In genomic region chr11:105952911-105953386, GRCm38 (mm10) we compare ENCODE assay signal across 8 mouse cellular contexts. TPM values are rescaled to one million over a fixed set of nuclear protein-coding genes. Genes with fewer than 3 reads are reported as not detected.
A peak's percentile ranks its signal among the peaks of the same experiment; 100 is the strongest.
DNase-seq lines count a peak whose midpoint lies in the region; ATAC-seq and TF ChIP-seq lines count a peak whose summit lies in the region.

Gene Cyb561, minus strand, starts transcription at chr11:105953336.

- TF ChIP-seq POLR2A in cerebellum, adult 2 months (IDR thresholded peaks at IDR 0.05; ENCODE audit: borderline replicate concordance, insufficient read depth, low read length), result no peak

- no peaks in the 10 kb centered on the region for H3K9me3 ChIP-seq in ES-E14 (ENCODE audit: control insufficient read depth, insufficient read depth, low read depth, low read length)
- H3K9me3 ChIP-seq in forebrain, embryonic 14.5 days (replicated peaks; ENCODE audit: control insufficient read depth, low read length), result no peaks in the 10 kb centered on the region
- H3K9me3 ChIP-seq in limb, embryonic 10.5 days (replicated peaks), result no peaks in the 10 kb centered on the region

- no peak within 1 kb of the TSS for H3K4me3 ChIP-seq in cerebellum, adult 2 months (replicated peaks; ENCODE audit: insufficient read depth, low read depth, low read length)
- H3K4me3 ChIP-seq in ES-E14 (ENCODE audit: insufficient read depth in 1 of 2, low read depth in 1 of 2, low read length in 2 of 2, poor library complexity in 1 of 2, severe bottlenecking in 1 of 2), result no peak within 1 kb of the TSS
- H3K4me3 ChIP-seq in forebrain, embryonic 14.5 days (ENCODE audit: low read depth, low read length), result no peak within 1 kb of the TSS
- H3K4me3 ChIP-seq in limb, embryonic 10.5 days, result no peak within 1 kb of the TSS

- no peak for ATAC-seq in forebrain, embryonic 14.5 days
- ATAC-seq in megakaryocyte-erythroid progenitor cell, adult 5-6 weeks (replicated peaks; ENCODE audit: low FRiP score, low TSS enrichment, poor library complexity, severe bottlenecking), result no peak
- no peak for ATAC-seq in inflammation-experienced regulatory T-cells, adult 6 months

- WGBS in cerebellum, adult 2 months, result 86% methylated on average over 12 of the region's 12 CpGs
- 76% methylated on average over 12 of the region's 12 CpGs for WGBS in forebrain, embryonic 14.5 days
- 74% methylated on average over 12 of the region's 12 CpGs for WGBS in limb, embryonic 10.5 days

- no peaks in the 10 kb centered on the region for H3K4me1 ChIP-seq in cerebellum, adult 2 months (ENCODE audit: control insufficient read depth, insufficient read depth, low read length)
- H3K4me1 ChIP-seq in ES-E14 (ENCODE audit: control insufficient read depth in 2 of 2, insufficient read depth in 2 of 2, low read length in 2 of 2, poor library complexity in 1 of 2), result peaks cover 9 to 29% of the 10 kb centered on the region in 2 experiments; a peak in 3 of 4 replicates
- no peaks in the 10 kb centered on the region for H3K4me1 ChIP-seq in forebrain, embryonic 14.5 days (ENCODE audit: control insufficient read depth, insufficient read depth, low read length)
- H3K4me1 ChIP-seq in limb, embryonic 10.5 days, result peaks cover 25% of the 10 kb centered on the region

- H3K36me3 ChIP-seq in ES-E14 (ENCODE audit: control insufficient read depth, insufficient read depth, low read length, poor library complexity, severe bottlenecking), result no peaks in the 10 kb centered on the region
- H3K36me3 ChIP-seq in forebrain, embryonic 14.5 days (ENCODE audit: control insufficient read depth, insufficient read depth, low read length), result no peaks in the 10 kb centered on the region
- H3K36me3 ChIP-seq in limb, embryonic 10.5 days, result no peaks in the 10 kb centered on the region

- in situ Hi-C loops in ES-E14 (cut with MboI; ENCODE audit: low sequenced_read_pairs in 2 of 2, unreplicated experiment in 2 of 2), result no loop called here

- no peaks in the 10 kb centered on the region for H3K27me3 ChIP-seq in cerebellum, adult 2 months (ENCODE audit: control insufficient read depth, insufficient read depth, low read length)
- H3K27me3 ChIP-seq in forebrain, embryonic 14.5 days (replicated peaks; ENCODE audit: control insufficient read depth, insufficient read depth, low read length), result no peaks in the 10 kb centered on the region
- H3K27me3 ChIP-seq in limb, embryonic 10.5 days (ENCODE audit: low read depth, poor library complexity, severe bottlenecking), result no peaks in the 10 kb centered on the region

- no peak for DNase-seq in cerebellum, adult 2 months
- DNase-seq in cerebellum, postnatal 14 days, result no peak
- DNase-seq in ES-E14 (ENCODE audit: low read depth, low spot score), result no peak
- DNase-seq in forebrain, embryonic 14.5 days (ENCODE audit: low spot score), result no peak
- DNase-seq in limb, embryonic 10.5 days (ENCODE audit: low spot score), result no peak
- no peak for DNase-seq in kidney, adult 18-20 months

- no peak within 1 kb of the TSS for H3K4me2 ChIP-seq in forebrain, embryonic 14.5 days (ENCODE audit: low read length)

- H3K27ac ChIP-seq in cerebellum, adult 2 months (ENCODE audit: insufficient read depth, low read length), result no peak within 1 kb of the TSS
- H3K27ac ChIP-seq in ES-E14 (ENCODE audit: insufficient read depth, low read depth, low read length, poor library complexity, severe bottlenecking), result no peak within 1 kb of the TSS; the same call in 1 of the 2 replicates
- no peak within 1 kb of the TSS for H3K27ac ChIP-seq in forebrain, embryonic 14.5 days (ENCODE audit: low read depth, low read length)
- H3K27ac ChIP-seq in limb, embryonic 10.5 days, result 0 out of 2 replicates have a peak within 1 kb of the TSS, but pooled peaks have one; percentile 15

- peak within 1 kb of the TSS; percentile 0; the same call in 1 of the 2 replicates for H3K9ac ChIP-seq in ES-E14 (ENCODE audit: insufficient read depth, low read depth, low read length, poor library complexity, severe bottlenecking)
- no peak within 1 kb of the TSS for H3K9ac ChIP-seq in forebrain, embryonic 14.5 days (ENCODE audit: low read length)

- TF ChIP-seq CTCF in cerebellum, adult 2 months (IDR thresholded peaks at IDR 0.05; ENCODE audit: borderline replicate concordance, insufficient read depth, low read depth, low read length), result no peak

TF ChIP-seq in ES-E14, 5 proteins besides CTCF, POLR2A, EP300 and RAD21:
- TF ChIP-seq ZNF384 (IDR thresholded peaks at IDR 0.05; ENCODE audit: low read depth, low read length), result no peak
- TF ChIP-seq CHD2 (IDR thresholded peaks at IDR 0.05; ENCODE audit: low read depth, low read length), result no peak
- no peak for TF ChIP-seq ZC3H11A (IDR thresholded peaks at IDR 0.05; ENCODE audit: borderline replicate concordance, low read depth, low read length)
- TF ChIP-seq HCFC1 (IDR thresholded peaks at IDR 0.05; ENCODE audit: borderline replicate concordance, insufficient read depth, low read length), result no peak
- no peak for TF ChIP-seq MAFK (IDR thresholded peaks at IDR 0.05; ENCODE audit: insufficient read depth, low read depth, low read length)
TF ChIP-seq in ES-E14: peak in this region for 0.

RNA-seq across cellular contexts. Expression of gene Cyb561, which starts in this region (rescaled TPM):
- 35.5 and 37.0 TPM in 2 replicates for polyA plus RNA-seq in cerebellum, adult 2 months (2012; rRNA removed)
- total RNA-seq in ES-E14 (2012; rRNA removed), result 14.7 and 28.6 TPM in 2 replicates
- 26.0 and 32.5 TPM in 2 replicates for polyA plus RNA-seq in forebrain, embryonic 14.5 days (2014; fragmentation: Nextera tagmentation; extraction: Ambion mirVana)
- polyA plus RNA-seq in limb, embryonic 10.5 days (2016; fragmentation: Nextera tagmentation; extraction: Ambion mirVana), result 6.2 and 7.1 TPM in 2 replicates
- total RNA-seq in megakaryocyte-erythroid progenitor cell, adult 5-6 weeks (2014; fragmentation: Nextera tagmentation), result 3.3 and 10.0 TPM in 2 replicates
- total RNA-seq in megakaryocyte-erythroid progenitor cell, adult 5-6 weeks (2017), result 2.1 and 2.5 TPM in 2 replicates
- polyA plus RNA-seq in inflammation-experienced regulatory T-cells, adult 6 months (2017; shearing (Covaris generic)), result 1 to 10 TPM in 2 of 3 experiments, under 1 TPM in 1; 0.34 to 1.8 (median 1.3) TPM
